10 mouse cellular contexts compared by ENCODE assay signal in the genomic region with DNA sequence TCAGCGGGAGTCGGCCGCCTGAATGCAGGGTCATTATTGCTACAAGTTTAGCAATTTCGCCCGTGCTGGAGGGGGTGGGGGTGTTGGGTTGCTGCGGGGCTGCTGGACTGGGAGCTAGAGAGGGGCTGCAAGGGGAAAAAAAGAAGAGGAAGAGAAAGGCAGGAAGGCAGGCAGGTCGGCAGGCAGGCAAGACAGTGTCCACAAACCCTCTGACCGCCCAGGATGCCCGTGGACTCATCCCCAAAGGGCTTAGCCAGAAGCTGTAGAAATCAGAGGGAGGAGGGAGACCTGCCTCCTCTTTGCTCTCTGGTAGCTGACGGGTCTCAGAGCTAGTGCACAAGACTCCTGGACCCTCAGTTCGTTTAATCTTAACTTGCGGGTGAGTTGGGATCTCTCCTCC. TPM values are rescaled to one million over a fixed set of nuclear protein-coding genes. Genes with fewer than 3 reads are reported as not detected.
DNase-seq lines count a peak whose midpoint lies in the region; ATAC-seq lines count a peak whose summit lies in the region.
"Had no signal": no experiment of that assay in that cellular context is flagged by ENCODE, and none has a peak within 500 bp of the region (broad histone marks: within the 10 kb centered on the region; RNA-seq: fewer than 3 reads in every experiment).

No protein-coding gene starts in this region.

- H3K36me3 ChIP-seq in liver, embryonic 12.5 days = no peaks in the 10 kb centered on the region
- H3K36me3 ChIP-seq in forebrain, embryonic 13.5 days (ENCODE audit: poor library complexity, severe bottlenecking) = no peaks in the 10 kb centered on the region
- no peaks in the 10 kb centered on the region for H3K36me3 ChIP-seq in limb, embryonic 11.5 days (ENCODE audit: control insufficient read depth, insufficient read depth, low read length)
- no peaks in the 10 kb centered on the region for H3K36me3 ChIP-seq in stomach, embryonic 14.5 days (ENCODE audit: control insufficient read depth, insufficient read depth, low read length)
- H3K36me3 ChIP-seq: G1E; liver, embryonic 13.5 days had no signal

- H3K27me3 ChIP-seq in liver, embryonic 12.5 days (replicated peaks) = peaks cover 100% of the 10 kb centered on the region
- H3K27me3 ChIP-seq in forebrain, embryonic 13.5 days = peaks cover 79% of the 10 kb centered on the region
- peaks cover 92% of the 10 kb centered on the region for H3K27me3 ChIP-seq in limb, embryonic 11.5 days (ENCODE audit: control insufficient read depth, insufficient read depth, low read length)
- H3K27me3 ChIP-seq in stomach, embryonic 14.5 days (ENCODE audit: control insufficient read depth, insufficient read depth, low read length) = peaks cover 67% of the 10 kb centered on the region

- no peak for ATAC-seq in liver, embryonic 12.5 days
- ATAC-seq in forebrain, embryonic 13.5 days = peak; percentile 5; the same call in 1 of the 2 replicates
- ATAC-seq in limb, embryonic 11.5 days (ENCODE audit: insufficient number of reproducible peaks, low FRiP score, low TSS enrichment, low read depth) = no peak
- no peak for ATAC-seq in stomach, embryonic 14.5 days (ENCODE audit: insufficient number of reproducible peaks, insufficient read depth, low FRiP score, low read depth)
- ATAC-seq in megakaryocyte, adult 5-6 weeks (ENCODE audit: poor library complexity, severe bottlenecking) = no peak
- no peak for ATAC-seq in erythroblast, adult 5-6 weeks (replicated peaks; ENCODE audit: low FRiP score, poor library complexity, severe bottlenecking)

- DNase-seq in liver = no peak
- DNase-seq in limb, embryonic 11.5 days (ENCODE audit: low spot score) = peak; percentile 53
- no peak for DNase-seq in gastrocnemius, postnatal 25 days
- DNase-seq: liver, embryonic 13.5 days had no signal

- H3K4me1 ChIP-seq in liver, embryonic 12.5 days = peaks cover 34% of the 10 kb centered on the region
- H3K4me1 ChIP-seq in forebrain, embryonic 13.5 days = peaks cover 50% of the 10 kb centered on the region
- H3K4me1 ChIP-seq in limb, embryonic 11.5 days (ENCODE audit: control insufficient read depth, insufficient read depth, low read length) = peaks cover 13% of the 10 kb centered on the region; the same call in 1 of the 2 replicates
- peaks cover 10% of the 10 kb centered on the region for H3K4me1 ChIP-seq in stomach, embryonic 14.5 days (ENCODE audit: control insufficient read depth, insufficient read depth, low read length)

- no peak overlapping the region for H3K9ac ChIP-seq in liver, embryonic 12.5 days
- H3K9ac ChIP-seq in forebrain, embryonic 13.5 days = peak overlapping the region; percentile 74
- H3K9ac ChIP-seq in limb, embryonic 11.5 days (ENCODE audit: low read length) = no peak overlapping the region
- H3K9ac ChIP-seq in stomach, embryonic 14.5 days (replicated peaks; ENCODE audit: low read depth, low read length) = no peak overlapping the region
- H3K9ac ChIP-seq: liver, embryonic 13.5 days had no signal

- H3K27ac ChIP-seq in liver, embryonic 12.5 days = no peak overlapping the region
- H3K27ac ChIP-seq in forebrain, embryonic 13.5 days = peak overlapping the region; percentile 85
- no peak overlapping the region for H3K27ac ChIP-seq in limb, embryonic 11.5 days (replicated peaks; ENCODE audit: low read depth, low read length)
- H3K27ac ChIP-seq in stomach, embryonic 14.5 days (ENCODE audit: low read length) = no peak overlapping the region
- H3K27ac ChIP-seq: liver, embryonic 13.5 days had no signal

- H3K4me2 ChIP-seq in liver, embryonic 12.5 days = peak overlapping the region; percentile 57
- peak overlapping the region; percentile 75 for H3K4me2 ChIP-seq in forebrain, embryonic 13.5 days
- peak overlapping the region; percentile 39; the same call in 1 of the 2 replicates for H3K4me2 ChIP-seq in limb, embryonic 11.5 days (ENCODE audit: low read depth, severe bottlenecking)
- H3K4me2 ChIP-seq in stomach, embryonic 14.5 days (replicated peaks; ENCODE audit: low read depth, low read length) = peak overlapping the region; percentile 44

- H3K9me3 ChIP-seq in liver, embryonic 12.5 days (replicated peaks) = no peaks in the 10 kb centered on the region
- H3K9me3 ChIP-seq in forebrain, embryonic 13.5 days (replicated peaks) = no peaks in the 10 kb centered on the region
- H3K9me3 ChIP-seq in limb, embryonic 11.5 days (ENCODE audit: control insufficient read depth, low read length) = no peaks in the 10 kb centered on the region
- H3K9me3 ChIP-seq in stomach, embryonic 14.5 days (ENCODE audit: control insufficient read depth, low read depth, low read length) = no peaks in the 10 kb centered on the region
- H3K9me3 ChIP-seq: liver, embryonic 13.5 days had no signal

- WGBS in liver, embryonic 12.5 days (ENCODE audit: insufficient replicate concordance) = 6% methylated on average over 12 of the region's 12 CpGs
- WGBS in forebrain, embryonic 13.5 days = 0% methylated on average over 11 of the region's 12 CpGs
- under 1% methylated on average over 12 of the region's 12 CpGs for WGBS in limb, embryonic 11.5 days
- WGBS in stomach, embryonic 14.5 days = 2% methylated on average over 12 of the region's 12 CpGs

- no peak overlapping the region for H3K4me3 ChIP-seq in liver, embryonic 12.5 days
- peak overlapping the region; percentile 48 for H3K4me3 ChIP-seq in forebrain, embryonic 13.5 days
- H3K4me3 ChIP-seq in limb, embryonic 11.5 days (ENCODE audit: low read depth, low read length) = no peak overlapping the region
- H3K4me3 ChIP-seq in stomach, embryonic 14.5 days (ENCODE audit: low read depth, low read length) = peak overlapping the region; percentile 34; the same call in 1 of the 2 replicates

RNA-seq across cellular contexts. Expression of a gene that starts 4.8 kb away (rescaled TPM):
- 0.33 and 1.2 TPM in 2 replicates for polyA plus RNA-seq in liver, embryonic 12.5 days (2016; fragmentation: Nextera tagmentation; extraction: Ambion mirVana)
- 4.8 and 5.2 TPM in 2 replicates for polyA plus RNA-seq in forebrain, embryonic 13.5 days (2015; fragmentation: Nextera tagmentation; extraction: Ambion mirVana)
- polyA plus RNA-seq in limb, embryonic 11.5 days (2014; fragmentation: Nextera tagmentation; extraction: Ambion mirVana) = not detected in 2 replicates
- polyA plus RNA-seq in stomach, embryonic 14.5 days (2014; fragmentation: Nextera tagmentation; extraction: Ambion mirVana) = 5.5 and 6.9 TPM in 2 replicates
- total RNA-seq in megakaryocyte, adult 5-6 weeks (2015) = not detected in 2 replicates
- not detected in 2 replicates for total RNA-seq in megakaryocyte, adult 5-6 weeks (2017)
- total RNA-seq in erythroblast, adult 5-6 weeks (2015; ENCODE audit: low replicate concordance) = 1.7 TPM in 1 of 2 replicates, not detected in the other
- total RNA-seq in erythroblast, adult 5-6 weeks (2017; ENCODE audit: low replicate concordance) = not detected in 2 replicates
- not detected for total RNA-seq in gastrocnemius, postnatal 25 days (2021)
- polyA plus RNA-seq: G1E had no signal

RNA-seq across cellular contexts. Expression of a gene that starts 57.8 kb away (rescaled TPM):
- polyA plus RNA-seq in liver, embryonic 12.5 days (2016; fragmentation: Nextera tagmentation; extraction: Ambion mirVana) = 11.6 and 13.4 TPM in 2 replicates
- 14.4 and 16.2 TPM in 2 replicates for polyA plus RNA-seq in forebrain, embryonic 13.5 days (2015; fragmentation: Nextera tagmentation; extraction: Ambion mirVana)
- 10.3 and 11.2 TPM in 2 replicates for polyA plus RNA-seq in limb, embryonic 11.5 days (2014; fragmentation: Nextera tagmentation; extraction: Ambion mirVana)
- polyA plus RNA-seq in stomach, embryonic 14.5 days (2014; fragmentation: Nextera tagmentation; extraction: Ambion mirVana) = 14.9 and 18.4 TPM in 2 replicates
- 21.0 and 25.0 TPM in 2 replicates for total RNA-seq in megakaryocyte, adult 5-6 weeks (2015)
- total RNA-seq in megakaryocyte, adult 5-6 weeks (2017) = 33.5 and 33.6 TPM in 2 replicates
- 3.8 and 12.1 TPM in 2 replicates for total RNA-seq in erythroblast, adult 5-6 weeks (2015; ENCODE audit: low replicate concordance)
- 9.7 and 10.9 TPM in 2 replicates for total RNA-seq in erythroblast, adult 5-6 weeks (2017; ENCODE audit: low replicate concordance)
- 10 to 100 TPM; 18.0 to 18.9 TPM for total RNA-seq in gastrocnemius, postnatal 25 days (2021)

Comparison
In these comparisons a context has a peak if more than half of its experiments do, and no peak if none do; other contexts are left out.
1. H3K4me3 ChIP-seq: peak in forebrain, embryonic 13.5 days (single experiment) and stomach, embryonic 14.5 days (single experiment); none in liver, embryonic 12.5 days (single experiment) and limb, embryonic 11.5 days (single experiment).
2. Peak in every context shown above with its lines, with median percentiles within 50 percentile points of each other: H3K4me2 ChIP-seq.